Mouse (Mus musculus) natural killer cell, adult 2 months (primary cell): Measurements from ENCODE around the gene Pram1.
A peak's percentile ranks its signal among the peaks of the same experiment; 100 is the strongest.

ENCODE experiments used
- DNase-seq, 2 experiments: peaks; one replicate each; pipeline ENCODE4 v3.0.0; 2022; ENCODE audit warnings: low spot score in 2 of 2

The Pram1 gene

DNA sequence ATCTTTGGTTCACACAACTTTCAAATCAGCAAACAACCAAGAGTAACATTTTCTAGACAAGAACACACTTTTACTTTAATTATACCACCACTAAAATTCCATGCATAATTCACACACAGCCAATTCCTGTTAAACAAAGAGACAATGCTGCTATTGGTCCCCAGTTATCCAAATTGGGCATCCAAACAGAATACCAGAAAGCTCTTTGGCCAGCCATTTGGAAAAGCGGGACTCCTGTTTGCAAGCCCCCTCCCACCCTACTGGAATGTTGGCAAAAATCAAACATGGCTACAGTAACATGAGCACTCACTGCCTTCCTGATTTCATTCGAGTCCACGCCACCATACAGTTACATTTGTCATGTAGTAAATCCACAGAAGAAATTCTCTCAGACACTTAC lies 31.8 kb downstream of the Pram1 start:
- DNase-seq, result no peak

DNA sequence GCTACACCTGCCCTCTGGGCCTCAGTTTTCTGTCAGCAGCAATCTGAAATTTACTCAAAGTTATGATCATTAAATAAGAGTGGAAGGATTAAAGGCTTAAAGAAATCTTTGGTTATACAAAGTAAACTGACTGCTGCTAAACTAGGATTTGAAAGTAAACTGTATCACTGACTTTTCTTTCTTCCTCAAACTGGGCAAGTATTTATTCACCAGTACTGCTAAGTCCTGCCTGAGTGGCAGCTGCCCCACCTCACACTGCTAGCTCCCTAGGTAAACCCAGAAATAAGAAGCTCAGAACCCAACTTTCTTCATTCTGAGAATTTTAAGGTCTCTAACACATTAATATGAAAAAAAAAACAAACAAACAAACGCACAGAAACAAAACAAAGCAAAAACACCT lies 36.0 kb downstream of the Pram1 start:
- no peak for DNase-seq

DNA sequence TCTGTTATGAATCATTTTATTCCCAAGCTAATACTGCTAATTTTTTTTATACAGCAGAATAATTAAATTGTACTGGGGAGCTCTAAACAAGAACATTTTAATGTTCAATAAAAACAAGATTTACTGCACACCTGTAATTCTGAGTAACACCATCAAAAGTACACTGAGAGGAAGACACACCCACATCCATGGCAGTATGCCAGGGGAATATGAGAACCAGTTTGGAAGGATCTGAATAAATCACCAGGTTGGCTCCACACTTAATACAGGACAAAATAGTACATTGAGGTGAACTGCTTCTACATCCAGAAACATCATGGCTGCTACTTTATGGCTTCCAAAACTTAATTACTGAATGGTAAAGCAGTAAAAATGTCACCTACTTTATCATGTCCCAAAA lies 37.6 kb downstream of the Pram1 start:
- no peak for DNase-seq

DNA sequence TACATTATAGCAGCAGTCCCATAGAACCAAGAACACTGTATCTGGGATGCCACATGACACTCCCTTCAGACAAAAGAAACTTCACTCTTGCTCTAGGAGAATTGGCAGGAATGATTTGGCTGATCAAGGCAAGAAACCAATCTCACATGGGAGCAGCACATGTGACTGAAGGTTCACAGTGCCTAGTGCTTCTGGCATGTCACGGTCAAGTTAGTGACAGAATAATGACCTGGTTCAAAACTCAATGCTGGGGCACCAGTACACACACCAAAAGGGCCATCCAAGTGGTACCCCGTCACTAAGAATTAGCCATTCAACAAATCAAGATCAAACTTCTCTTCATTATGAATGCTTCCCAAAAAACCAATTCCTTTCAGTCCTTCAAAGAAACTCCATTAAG lies 38.2 kb downstream of the Pram1 start:
- DNase-seq, result no peak

DNA sequence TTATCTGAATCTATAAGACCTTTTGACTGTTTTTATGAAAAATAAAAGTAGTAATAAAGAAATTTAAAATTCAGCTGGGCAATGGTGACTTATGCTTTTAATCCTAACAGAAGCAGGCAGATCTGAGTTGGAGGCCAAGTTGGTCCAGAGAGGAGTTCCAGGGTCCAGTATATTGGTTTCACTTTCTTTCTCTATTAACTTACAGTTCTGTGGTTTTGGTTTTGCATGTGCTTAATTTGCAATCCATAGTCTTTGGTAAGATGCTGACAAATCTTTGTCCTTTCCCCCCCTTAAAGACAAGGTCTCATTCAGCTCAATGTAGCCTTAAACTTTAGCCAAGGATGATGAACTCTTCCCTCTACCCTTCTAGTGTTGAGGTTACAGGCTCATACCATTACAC lies 40.9 kb downstream of the Pram1 start:
- no peak for DNase-seq

DNA sequence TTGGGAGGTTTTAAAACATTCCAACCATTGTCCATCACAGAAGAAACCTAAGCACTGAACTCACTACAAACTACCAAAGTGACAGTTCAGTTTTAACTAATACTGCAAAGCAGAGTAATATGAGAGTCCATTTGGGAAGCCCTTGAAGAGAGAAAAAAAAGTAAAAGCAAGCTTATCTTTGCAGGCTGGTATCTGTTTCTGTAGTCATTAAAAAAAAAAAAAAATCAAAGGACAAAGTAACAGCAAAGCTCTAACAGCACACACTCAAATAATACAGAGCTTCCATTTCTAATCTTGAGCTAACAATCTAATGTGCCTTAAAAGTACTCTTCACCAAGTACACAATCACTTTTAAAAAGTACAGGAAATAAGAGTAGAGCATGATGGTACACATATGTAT lies 43.9 kb downstream of the Pram1 start:
- no peak for DNase-seq

DNA sequence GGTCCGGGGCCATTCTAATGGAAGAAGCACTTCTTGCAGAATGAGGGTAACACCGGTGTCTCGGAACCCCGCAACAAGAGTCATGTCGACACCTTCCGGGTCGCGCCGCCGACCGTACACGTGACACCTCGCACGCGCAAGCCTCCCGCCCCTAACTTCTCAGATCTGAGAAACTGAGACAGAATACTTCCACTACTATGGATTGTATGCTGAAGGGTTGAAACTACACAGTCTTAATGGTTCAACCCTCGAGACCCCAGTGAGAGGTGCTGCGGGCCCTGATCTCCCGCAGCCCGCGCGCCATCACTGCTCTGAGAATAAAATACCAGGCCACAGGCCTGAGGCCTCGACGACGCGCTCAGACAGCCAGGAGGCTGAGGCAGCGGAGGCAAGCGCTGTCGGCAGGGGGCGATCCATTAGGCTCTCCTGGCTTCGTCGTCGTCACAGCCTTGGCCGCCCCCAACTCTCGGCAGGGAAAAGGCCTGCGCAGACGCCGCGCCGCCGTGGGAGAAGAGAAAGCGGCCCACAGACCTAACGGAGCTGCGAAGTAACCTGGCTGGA lies 46.9 kb downstream of the Pram1 start:
- peak; percentile 65 to 72 for DNase-seq

DNA sequence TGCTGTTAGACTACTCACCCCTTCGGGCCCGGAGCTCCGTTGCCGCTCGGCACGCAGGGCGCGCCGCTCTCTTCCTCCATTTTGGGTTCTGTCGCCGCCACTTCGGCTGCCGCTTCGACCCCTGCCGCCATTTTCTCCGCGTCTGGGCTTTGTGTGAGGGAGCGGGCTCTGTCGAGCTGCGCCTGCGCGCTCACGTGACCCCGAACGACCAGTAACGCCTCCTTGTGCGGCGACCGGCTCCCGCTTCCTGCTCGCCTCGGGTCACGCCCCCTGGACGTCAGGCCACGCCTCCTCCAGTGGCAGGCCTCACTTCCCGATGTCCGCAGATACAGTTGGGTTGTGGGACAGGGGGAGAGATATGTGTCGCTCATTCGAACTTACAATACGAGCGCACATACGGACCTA lies 47.4 kb downstream of the Pram1 start:
- peak; percentile 96 to 98 for DNase-seq

DNA sequence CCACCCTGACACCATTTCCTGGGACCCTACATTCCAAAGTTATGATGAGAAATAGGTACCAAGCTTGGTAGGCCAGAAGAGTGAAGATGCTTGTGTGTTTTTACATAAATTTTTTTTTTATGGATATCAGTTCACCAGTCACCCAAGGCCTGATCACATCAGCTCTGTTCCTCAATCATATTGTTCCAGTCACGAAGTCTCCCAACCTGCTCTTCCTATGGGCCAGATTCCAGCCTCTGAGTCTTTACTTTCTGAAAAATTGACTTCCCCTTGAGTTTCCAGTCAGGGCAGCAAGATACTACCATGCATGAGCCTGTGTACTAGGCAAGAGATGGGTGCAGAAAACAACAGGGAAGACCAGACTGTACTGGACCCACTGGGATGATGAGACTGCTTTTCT lies 48.9 kb downstream of the Pram1 start, which contains the start of gene Hnrnpm:
TSS of gene Hnrnpm (minus strand) at position 101 of the 400 bp plus-strand sequence.
- DNase-seq, result no peak
